Mouse (Mus musculus): ENCODE results near the gene Neurog2.

Neurog2 gene

GRCm38 (mm10) chr3:127646156-127646825 is 13.4 kb downstream of the Neurog2 start:
- DNase-seq (ENCODE audit: low read depth, low spot score), result no peak

GRCm38 (mm10) chr3:127651742-127652653 is 19.1 kb downstream of the Neurog2 start:
- no peak for DNase-seq (ENCODE audit: low read depth, low spot score)

- DNase-seq (ENCODE audit: low read depth, low spot score), result no peak
Observed at GRCm38 (mm10) chr3:127660712-127661111, 27.8 kb downstream of the Neurog2 start.

- no peak for DNase-seq (ENCODE audit: low read depth, low spot score)
Observed at GRCm38 (mm10) chr3:127661646-127662531, 29.0 kb downstream of the Neurog2 start.

GRCm38 (mm10) chr3:127679703-127680102 is 46.8 kb downstream of the Neurog2 start:
- DNase-seq (ENCODE audit: low read depth, low spot score), result no peak

Measured in brain, embryonic 18.5 days (tissue).